Mouse (Mus musculus) bone marrow, adult 2 months (tissue): ENCODE data around the gene Kif5c. TPM values are rescaled to one million over a fixed set of nuclear protein-coding genes. Genes with fewer than 3 reads are reported as not detected.

Experiments used
- H3K27ac ChIP-seq: fragments of 200-500 bp; 2 replicates; pipeline ENCODE4 v1.5.1; 2012; ENCODE audit warnings: low read depth, mild to moderate bottlenecking, control low read depth, inconsistent platforms, low read length; ENCODE audit not compliant: control insufficient read depth, poor library complexity, insufficient read depth
- H3K4me1 ChIP-seq: fragments of 200-500 bp; 2 replicates; pipeline ENCODE4 v1.6.1; 2011; ENCODE audit warnings: low read length; ENCODE audit not compliant: control insufficient read depth, insufficient read depth
- H3K4me3 ChIP-seq: fragments of 200-500 bp; replicated peaks from 2 replicates; pipeline ENCODE3; 2011; ENCODE audit warnings: mild to moderate bottlenecking, low read depth, low read length, control low read depth; ENCODE audit not compliant: control insufficient read depth
- CTCF ChIP-seq: fragments of 200-500 bp; IDR thresholded peaks from 2 replicates; pipeline ENCODE4 v1.5.1; 2011; ENCODE audit warnings: low read length, control low read depth; ENCODE audit not compliant: control insufficient read depth, insufficient read depth
- POLR2A ChIP-seq: fragments of 200-500 bp; IDR thresholded peaks from 2 replicates; pipeline ENCODE4 v1.6.1; 2011; ENCODE audit warnings: low read depth, mild to moderate bottlenecking, control low read depth, low read length, borderline replicate concordance; ENCODE audit not compliant: control insufficient read depth
- WGBS: fragments of 180-500 bp; shearing (Covaris S2); methylation state at CpG from one replicate; pipeline ENCODE4 v1.1.7; 2018; 5-methylcytosine and 5-hydroxymethylcytosine counted together
- polyA plus RNA-seq: library from polyadenylated mRNA; stranded (reverse); fragments of >200 nt; gene quantifications from 2 replicates; pipeline ENCODE4 v1.2.4, GENCODE M21; 2011; ENCODE audit warnings: low replicate concordance; ENCODE audit not compliant: missing spikeins, insufficient read depth, insufficient read length

Gene Kif5c
- polyA plus RNA-seq, 1 experiment = 0.50 TPM

GRCm38 (mm10) chr2:49582546-49582945 is 36.6 kb upstream of the Kif5c start:
- H3K4me3 ChIP-seq = no peak overlapping the region
- TF ChIP-seq POLR2A (no peak), CTCF (no peak)
- no peak overlapping the region for H3K27ac ChIP-seq
- 81% methylated on average over 5 of the region's 5 CpGs for WGBS
- H3K4me1 ChIP-seq = no peaks in the 10 kb centered on the region

DNA sequence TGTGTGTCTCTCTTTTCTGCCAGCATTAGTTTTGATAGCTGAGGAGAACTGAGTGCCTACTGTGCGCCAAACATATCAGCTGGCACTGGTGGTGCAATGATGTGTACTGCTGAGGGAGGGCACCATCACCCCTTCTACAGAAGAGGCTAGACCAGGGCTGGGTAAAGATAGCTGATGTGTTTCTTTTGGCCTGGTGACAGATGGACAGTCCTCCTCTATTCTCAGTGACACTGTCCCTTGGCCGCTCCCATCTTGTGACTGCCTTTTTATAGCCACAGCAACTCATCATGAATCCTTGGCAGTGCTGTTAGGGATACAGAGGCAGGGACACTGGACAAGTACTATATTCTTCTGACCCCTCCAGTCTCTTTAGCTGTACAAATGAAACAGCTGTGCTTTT is 35.8 kb upstream of the Kif5c start:
- H3K27ac ChIP-seq = no peak overlapping the region
- TF ChIP-seq CTCF (no peak), POLR2A (no peak)
- 80% methylated on average over 2 of the region's 2 CpGs for WGBS
- H3K4me1 ChIP-seq = no peaks in the 10 kb centered on the region
- no peak overlapping the region for H3K4me3 ChIP-seq

DNA sequence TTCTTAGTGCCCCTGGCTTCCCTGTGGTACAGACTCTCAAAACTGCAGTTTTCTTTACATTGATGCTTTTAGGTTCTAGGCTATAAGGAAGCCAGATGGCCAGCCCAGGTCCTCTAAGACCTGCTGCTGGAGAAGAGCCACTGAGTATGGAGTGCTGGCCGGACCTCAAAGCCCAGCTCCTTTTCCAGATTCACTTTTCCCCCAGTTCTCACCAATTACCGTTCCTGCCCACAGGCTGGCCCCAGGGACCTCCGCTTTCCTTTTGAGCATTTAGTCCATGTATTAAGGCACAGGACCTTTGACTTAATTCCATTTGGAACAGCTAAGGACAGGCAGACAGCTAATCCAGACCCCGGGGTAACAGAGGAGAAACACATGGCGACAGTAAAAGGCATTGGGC is 28.6 kb upstream of the Kif5c start:
- whole genome bisulfite sequencing = 79% methylated on average over 5 of the region's 5 CpGs
- TF ChIP-seq POLR2A = no peak
- no peak for TF ChIP-seq CTCF
- Histone ChIP-seq H3K4me1 (no peaks in the 10 kb centered on the region), H3K4me3 (no peak overlapping the region), H3K27ac (no peak overlapping the region)

- H3K27ac ChIP-seq = no peak overlapping the region
- H3K4me3 ChIP-seq = no peak overlapping the region
- H3K4me1 ChIP-seq = no peaks in the 10 kb centered on the region
- TF ChIP-seq CTCF (no peak), POLR2A (no peak)
Measured at GRCm38 (mm10) chr2:49592926-49593325, 26.2 kb upstream of the Kif5c start.

- Histone ChIP-seq H3K27ac (no peak overlapping the region), H3K4me3 (no peak overlapping the region), H3K4me1 (no peaks in the 10 kb centered on the region)
- WGBS = 90% methylated on average over 7 of the region's 7 CpGs
- TF ChIP-seq POLR2A = no peak
- TF ChIP-seq CTCF = no peak
Measured at GRCm38 (mm10) chr2:49594886-49595285, 24.2 kb upstream of the Kif5c start.

DNA sequence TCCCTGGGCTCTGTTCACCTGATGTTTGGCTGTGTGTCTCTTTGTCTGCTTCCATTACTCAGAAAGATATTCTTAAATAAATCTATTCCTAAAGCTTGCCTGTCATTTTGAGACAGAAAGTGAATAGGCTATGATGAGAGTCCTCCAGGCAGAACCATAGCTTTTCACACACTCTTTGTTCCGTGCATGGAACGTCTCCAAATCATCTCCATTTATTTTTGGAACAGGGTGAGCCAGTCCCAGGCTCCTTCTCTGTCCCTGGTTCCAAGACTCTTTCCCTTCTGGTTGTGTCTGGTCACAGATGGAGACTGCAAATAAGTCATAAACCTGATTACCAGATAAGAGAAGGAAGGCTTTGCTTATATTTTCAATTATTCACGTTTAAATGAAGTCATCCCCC is 22.8 kb upstream of the Kif5c start:
- WGBS = 61% methylated on average over 3 of the region's 3 CpGs
- TF ChIP-seq CTCF (no peak), POLR2A (no peak)
- no peak overlapping the region for H3K4me3 ChIP-seq
- H3K4me1 ChIP-seq = no peaks in the 10 kb centered on the region
- H3K27ac ChIP-seq = no peak overlapping the region

DNA sequence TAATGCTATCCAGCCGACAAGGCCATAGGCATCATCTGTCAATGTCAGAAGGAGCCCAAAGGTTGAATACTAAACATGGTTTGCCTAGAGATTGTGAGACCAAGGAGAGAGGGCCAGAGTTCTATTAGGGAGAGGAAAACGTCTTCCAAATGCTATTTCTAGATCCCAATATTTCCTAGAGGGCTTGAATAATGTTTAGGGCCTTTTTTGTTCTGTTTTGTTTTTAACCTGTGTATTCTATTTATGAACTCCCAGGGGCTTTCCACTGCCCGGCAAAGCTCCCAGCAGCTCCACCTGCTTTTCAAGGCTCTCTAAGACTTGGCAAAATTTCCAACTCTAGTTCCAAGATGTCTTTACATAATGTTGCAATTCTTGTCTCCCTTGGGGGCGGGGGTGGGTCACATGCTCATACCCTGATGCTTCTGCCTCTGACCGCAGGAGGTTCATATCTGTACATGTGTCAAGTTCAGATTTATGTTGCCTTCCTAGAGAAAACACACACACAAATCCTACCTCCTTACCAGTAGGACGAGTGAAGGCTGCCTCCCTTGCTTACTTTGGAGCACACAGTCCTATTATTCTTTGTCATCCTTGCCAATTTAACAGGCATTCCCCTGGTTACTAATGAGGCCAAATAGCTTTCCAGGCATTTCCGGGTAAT is 18.9 kb upstream of the Kif5c start:
- Histone ChIP-seq H3K4me3 (no peak overlapping the region), H3K4me1 (no peaks in the 10 kb centered on the region), H3K27ac (no peak overlapping the region)
- WGBS = 75% methylated on average over 7 of the region's 7 CpGs
- TF ChIP-seq CTCF (no peak), POLR2A (no peak)

DNA sequence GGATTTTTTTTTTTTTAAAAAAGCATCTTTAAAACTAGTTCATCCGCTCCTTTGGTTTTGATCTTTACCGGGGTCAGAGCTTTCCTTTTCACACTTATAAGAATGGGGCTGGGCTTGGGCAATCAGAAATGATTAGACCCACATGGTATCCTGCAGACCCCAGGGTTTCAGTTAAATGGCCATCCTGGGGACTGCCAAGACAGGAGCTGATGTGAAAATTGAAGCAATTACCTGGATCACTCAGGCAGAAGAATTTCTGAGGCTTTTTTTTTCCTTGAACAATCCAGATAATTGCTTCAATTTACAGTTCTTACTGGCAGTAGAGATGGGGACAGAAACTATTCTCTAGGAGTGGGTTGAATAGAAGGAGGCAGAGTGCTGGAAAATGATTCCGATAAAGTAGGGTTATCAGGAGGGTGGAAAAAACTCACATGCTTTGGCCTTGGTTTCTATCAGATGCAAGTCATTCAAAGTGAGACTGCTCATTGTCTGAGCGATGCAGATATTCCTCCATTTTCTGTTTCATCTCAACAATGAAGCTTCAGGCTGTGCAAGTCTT is 16.2 kb upstream of the Kif5c start:
- TF ChIP-seq POLR2A (no peak), CTCF (no peak)
- Histone ChIP-seq H3K4me3 (no peak overlapping the region), H3K4me1 (no peaks in the 10 kb centered on the region), H3K27ac (no peak overlapping the region)
- 85% methylated on average over 4 of the region's 4 CpGs for WGBS

DNA sequence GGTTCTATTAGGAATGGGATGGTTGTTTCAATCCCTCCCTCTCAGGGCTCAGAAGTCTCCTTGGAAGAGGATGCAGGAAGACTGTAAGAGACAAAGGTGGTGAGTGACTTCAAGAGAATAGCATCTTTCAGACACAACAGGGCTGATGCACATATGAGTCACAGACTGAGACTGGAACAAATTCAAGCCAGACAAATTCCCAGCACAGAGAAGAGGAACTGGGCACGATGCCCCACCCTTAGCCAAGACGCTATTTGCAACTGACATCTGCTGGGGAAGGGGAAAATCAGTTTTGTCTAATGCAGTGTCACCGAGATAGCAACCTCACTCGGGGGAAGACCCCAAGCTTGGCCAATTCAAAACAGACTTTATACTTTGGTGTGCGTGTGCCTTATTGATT is 9.5 kb upstream of the Kif5c start:
- H3K4me3 ChIP-seq = no peak overlapping the region
- TF ChIP-seq CTCF (no peak), POLR2A (no peak)
- 43% methylated on average over 5 of the region's 5 CpGs for WGBS
- peaks cover 2% of the 10 kb centered on the region; the same call in 1 of the 2 replicates for H3K4me1 ChIP-seq
- H3K27ac ChIP-seq = no peak overlapping the region
